Mouse (Mus musculus) naive thymus-derived CD4-positive, alpha-beta T cell, adult 2 months (primary cell): ENCODE data around the gene Cfb.

Experiments used
- DNase-seq: peaks from one replicate; pipeline ENCODE4 v3.0.0-alpha.2; 2011; ENCODE audit warnings: low read depth

The Cfb gene

DNA sequence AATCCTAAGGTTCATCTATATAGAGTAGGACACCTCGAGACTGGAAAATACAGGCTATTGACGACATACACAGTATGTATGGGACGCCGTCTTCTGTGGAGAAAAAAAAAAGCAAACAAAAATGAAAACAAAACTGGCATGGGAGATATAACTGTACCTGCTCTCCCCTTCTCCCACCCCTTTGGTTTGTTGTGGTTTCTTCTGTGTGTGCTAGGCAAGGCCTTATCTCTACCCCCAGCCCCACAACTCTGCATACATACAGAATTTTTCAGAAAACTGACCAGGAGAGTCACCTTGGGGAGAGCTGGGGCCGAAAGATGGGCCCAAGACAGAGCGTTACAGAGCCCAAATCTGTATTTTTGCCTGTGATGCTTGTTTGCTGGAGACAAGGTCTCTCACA lies 22.4 kb upstream of the Cfb start:
- no peak for DNase-seq

DNA sequence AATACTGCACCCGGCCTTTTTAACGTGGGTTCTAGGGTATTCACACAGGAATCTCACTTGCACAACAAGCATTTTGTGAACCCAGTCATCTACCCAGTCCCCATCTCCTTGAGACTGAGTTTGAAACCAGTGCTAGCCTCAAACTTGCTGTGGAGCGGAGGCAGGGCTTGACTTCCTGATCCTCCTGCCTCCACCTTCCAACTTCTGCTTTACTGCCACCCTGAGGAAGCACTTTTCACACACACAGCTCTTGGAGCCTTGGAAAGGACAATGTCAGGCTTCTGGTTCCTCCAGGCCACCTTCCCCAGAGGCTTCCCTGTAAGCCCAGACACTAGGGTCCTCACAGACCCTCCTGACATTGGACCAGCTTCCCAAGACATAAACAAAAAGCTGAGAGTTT lies 21.0 kb upstream of the Cfb start:
- no peak for DNase-seq

DNA sequence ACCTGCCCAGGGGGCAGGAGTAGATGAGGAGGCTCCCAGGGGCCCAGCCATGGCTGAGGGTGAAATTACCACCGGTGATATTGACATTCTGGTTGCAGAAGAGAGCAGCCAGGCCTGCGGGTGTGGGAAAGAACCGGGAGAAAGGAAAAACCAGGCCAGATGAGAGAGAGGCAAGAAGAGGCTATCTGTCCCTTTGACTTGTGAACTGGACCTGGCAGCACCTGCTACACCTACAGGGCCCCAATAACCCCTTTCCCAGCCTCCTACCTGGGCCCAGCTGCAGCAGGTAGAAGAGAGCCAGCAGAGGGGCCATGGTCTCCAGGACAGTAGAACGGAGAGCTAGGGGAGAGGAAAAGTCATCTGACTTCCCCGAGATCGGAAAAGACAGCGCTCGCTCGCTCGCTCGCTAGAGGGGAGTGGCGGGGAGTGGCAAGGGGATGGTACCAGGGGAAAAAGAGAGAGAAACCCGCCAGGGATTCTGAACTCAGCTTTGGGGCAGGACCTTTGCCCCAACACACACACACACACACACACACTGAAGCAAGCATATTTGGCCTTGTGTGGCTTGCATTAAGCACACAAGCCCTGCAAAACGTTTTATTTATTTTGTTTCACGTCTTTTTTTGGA lies 19.5 kb upstream of the Cfb start, which contains the start of gene Gm20547:
Gm20547 (minus strand) TSS at position 360 of the 628 bp plus-strand sequence.
- no peak for DNase-seq

DNA sequence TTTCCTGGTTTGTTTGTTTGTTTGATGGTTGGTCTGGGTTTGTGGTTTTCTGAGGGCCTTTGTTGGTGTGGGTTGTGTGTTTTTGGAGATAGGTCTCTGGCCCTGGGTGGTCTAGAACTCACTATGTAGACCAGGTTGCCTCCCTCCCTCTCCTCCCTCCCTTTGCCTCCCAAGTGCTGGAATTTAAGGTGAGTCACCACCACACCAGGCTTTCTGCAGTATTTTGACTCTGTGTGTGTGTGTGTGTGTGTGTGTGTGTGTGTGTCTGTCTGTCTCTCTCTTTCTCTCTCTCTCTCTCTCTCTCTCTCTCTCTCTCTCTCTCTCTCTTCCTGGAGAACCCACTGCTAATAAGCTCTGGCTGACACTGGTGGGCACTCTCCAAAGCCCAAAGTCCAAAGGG lies 18.8 kb upstream of the Cfb start:
- no peak for DNase-seq

DNA sequence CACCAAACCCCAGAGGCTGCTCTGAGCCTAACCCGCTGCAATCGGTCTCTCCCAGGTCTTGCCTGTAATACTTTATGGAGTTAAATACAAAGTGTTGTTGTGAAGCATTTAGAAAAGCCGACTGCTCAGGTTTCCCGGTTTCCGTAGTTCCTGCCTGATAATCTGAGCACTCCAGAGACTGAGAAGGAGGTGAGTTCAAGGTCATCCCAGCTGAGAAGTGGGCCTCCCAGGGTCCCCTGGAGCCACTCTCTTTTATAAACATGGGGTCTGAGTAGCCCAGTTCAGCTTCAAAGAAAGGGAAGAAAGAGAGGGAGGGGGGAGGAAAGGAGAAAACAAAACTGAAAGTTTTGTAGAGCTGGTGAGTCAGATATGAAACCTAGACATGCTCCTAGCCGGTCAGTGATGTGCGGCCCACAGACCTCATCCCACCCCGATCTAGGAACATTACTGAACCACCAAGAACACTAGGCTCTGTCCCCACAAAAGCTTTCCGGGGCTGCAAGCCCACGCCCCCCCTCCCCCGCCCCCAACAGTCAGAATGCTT lies 17.1 kb upstream of the Cfb start, which contains the start of gene Zbtb12:
Zbtb12 (plus strand) TSS at position 148 of the 544 bp plus-strand sequence.
- peak; percentile 61 for DNase-seq

DNA sequence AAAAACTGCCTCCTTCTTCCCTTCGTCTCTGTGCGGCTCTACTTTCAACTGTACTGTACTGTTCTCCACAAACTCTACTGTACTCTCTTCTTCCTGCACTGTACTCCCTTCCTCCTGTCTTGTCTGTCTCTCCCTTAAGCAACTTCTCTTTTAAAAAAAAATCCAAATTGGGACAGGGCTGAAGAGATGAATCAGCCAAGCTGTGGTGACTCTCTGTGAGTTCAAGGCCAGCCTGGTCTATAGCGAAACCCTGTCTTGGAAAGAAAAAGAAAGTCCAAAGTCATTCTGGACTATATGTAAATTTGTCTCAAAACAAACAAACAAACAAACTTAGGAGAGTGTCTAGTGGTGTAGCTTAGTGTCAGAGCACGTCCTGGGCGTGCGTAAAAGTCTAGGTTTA lies 12.0 kb upstream of the Cfb start:
- DNase-seq, result no peak

GRCm38 (mm10) chr17:34865981-34866380 lies 3.7 kb upstream of the Cfb start:
- DNase-seq, result no peak

DNA sequence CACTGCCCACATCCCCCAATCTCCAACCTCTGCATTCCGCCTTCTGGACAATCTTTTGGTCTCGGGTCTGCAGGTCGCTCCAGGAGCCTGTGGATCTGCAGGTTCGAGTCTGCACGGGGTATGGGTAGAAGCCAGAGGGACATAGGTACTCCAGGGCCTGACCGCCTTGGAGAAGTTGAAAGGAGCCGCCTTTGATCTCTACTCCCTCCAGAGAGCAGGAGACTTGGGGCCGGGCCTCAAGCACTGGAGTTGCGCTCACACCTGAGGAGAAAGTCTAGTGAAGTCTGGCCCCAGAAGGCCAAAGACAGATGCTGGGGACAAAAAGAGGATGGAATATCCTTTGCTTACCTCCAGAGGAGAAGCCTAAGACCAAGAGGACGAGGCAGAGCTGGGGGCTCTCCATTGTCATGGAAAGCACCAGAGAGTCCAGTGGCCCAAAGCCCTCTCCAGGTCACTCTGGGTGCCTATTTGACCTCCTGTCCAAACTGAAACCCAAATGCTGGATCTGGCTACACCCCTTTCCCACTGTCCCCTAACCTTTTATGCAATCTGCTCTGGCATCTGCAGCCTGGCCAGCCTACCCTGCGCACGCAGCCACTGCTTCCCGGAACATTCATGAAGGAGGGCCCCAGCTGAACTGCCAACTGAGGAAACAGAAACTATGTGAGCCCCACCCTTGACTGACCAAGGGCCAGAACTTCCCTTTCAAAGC lies 458 bp downstream of the Cfb start:
- no peak for DNase-seq

GRCm38 (mm10) chr17:34860514-34860913 lies 1.8 kb downstream of the Cfb start:
- no peak for DNase-seq

DNA sequence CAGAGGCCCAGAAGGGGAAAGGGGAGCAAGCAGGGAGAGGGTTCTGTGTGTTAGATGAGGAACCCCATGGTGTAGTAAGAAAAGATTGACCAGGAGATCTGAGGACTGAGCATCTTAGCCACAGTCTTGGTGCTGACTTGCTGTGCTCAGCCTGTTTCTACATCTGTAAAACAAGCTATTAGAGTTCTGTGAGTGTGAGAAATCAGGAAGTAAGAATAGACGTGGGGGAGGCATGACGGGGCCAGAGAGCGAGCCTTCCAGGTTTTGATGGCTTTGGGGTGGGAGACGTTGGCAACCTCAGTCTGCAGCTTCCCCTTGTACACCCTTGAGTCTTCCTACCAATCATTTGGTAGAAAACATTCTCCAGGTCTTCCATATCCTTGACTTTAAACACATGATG lies 3.6 kb downstream of the Cfb start:
- DNase-seq, result no peak

GRCm38 (mm10) chr17:34855825-34856224 lies 6.5 kb downstream of the Cfb start:
- DNase-seq, result peak; percentile 77

DNA sequence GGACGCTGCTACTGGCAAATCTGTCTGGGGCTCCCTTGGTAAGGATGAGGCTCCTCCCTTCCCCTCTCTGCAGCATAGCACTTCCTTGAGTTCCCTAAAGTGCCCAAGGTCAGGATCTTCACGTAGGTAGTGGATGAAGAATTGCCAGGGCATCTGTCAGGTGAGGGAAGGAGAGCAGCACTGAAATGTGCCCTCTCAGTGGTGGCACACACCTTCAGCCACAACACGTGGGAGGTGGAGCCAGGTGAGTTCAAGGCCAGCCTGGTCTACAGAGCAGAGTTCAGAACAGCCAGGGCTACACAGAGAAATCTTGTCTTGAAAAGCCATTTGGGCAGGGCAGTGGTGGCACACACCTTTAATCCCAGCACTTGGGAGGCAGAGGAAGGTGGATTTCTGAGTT lies 7.6 kb downstream of the Cfb start:
- no peak for DNase-seq

DNA sequence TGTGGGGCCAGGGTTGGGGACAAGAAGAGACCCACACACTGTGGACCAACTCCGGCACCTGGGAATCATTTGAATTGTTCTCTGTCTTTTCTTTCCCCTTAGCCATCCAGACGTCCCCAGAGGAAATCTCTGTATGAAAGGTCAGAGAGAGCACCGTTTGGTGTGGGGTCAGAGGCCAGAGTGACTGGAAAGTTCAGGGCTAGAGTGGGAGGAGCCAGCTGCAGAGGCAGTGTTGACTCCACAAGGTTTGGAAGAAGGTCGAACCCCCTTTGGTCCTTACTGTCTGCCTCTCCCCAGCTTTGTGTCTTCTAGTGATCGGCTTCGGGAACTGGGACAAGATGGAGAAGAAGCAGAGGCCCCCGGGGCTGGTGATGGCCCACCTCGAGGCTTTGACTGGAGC lies 8.8 kb downstream of the Cfb start:
- DNase-seq, result no peak

GRCm38 (mm10) chr17:34850517-34851125 lies 11.7 kb downstream of the Cfb start:
- no peak for DNase-seq

- DNase-seq, result peak; percentile 99
Observed at GRCm38 (mm10) chr17:34849722-34850516, 12.4 kb downstream of the Cfb start, which contains the start of the genes Skiv2l and Nelfe. Gene Skiv2l (minus strand): TSS chr17:34850210. Gene Nelfe (plus strand): TSS chr17:34850391.

DNA sequence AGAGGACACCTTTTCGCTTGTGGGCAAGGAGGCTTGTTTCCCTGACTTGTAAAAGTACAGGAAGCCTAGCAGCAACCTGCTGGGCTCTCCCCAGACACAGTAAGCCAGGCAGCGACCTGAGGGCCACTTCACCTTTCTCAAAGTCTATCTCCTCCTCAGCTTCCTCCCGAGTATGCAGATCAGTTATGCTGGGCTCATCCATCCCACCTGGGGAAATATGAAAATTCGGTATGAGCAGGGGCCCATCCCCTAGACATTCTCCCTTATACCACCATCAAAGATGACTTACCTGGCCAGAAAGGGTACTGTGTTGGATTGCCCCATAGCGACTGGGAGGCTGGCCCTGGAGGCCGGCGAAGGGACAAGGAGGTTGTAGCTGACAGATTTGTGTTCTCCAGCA lies 14.7 kb downstream of the Cfb start:
- no peak for DNase-seq

- no peak for DNase-seq
Observed at GRCm38 (mm10) chr17:34847192-34847591, 15.1 kb downstream of the Cfb start.

DNA sequence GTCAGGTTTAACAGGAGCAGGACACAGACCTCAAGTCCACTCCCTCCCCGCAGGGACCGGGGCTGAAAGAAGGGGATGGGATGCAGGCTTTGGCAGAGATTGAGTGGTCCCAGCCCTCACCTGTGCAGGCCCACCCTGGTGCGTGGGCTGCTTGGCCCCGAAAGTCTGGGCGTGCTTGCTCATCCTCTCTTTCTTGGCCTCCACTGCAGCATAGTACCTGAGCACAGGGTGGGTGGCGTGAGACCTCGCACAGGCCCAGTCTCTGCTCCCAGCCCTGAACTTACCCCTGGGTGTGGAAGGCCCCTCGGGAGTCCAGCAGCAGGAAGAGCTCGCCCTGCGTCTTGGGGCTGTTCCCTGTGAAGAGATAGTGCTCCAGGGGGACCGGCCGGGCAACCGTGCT lies 17.4 kb downstream of the Cfb start:
- no peak for DNase-seq

DNA sequence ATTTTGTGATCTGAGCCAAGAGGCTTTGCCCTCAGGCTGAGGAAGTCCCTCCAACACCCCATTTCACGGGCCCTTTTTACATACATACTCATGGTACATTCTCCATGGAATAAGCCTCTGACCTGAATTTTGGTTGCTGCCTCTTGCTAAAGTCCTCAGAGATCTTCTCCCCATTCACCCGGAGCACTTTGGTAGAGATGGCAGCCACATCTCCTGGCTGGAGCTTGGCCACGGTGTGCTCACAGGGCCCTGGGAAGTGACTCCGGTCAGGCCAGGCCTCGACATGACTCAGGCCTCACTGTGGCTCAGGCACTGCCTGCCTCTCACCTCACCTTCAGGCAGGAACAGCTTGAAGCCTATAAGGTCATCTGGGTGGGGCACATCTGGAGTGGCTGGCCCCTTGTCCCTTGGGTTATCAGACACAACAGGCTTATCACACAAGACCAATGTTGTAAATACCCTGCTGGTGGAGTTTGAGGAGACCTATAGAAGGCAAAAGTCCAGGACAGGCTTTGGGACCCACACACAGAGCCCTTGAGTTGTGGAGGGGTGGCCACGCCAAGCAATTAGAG lies 21.5 kb downstream of the Cfb start:
- no peak for DNase-seq

- DNase-seq, result no peak
Observed at GRCm38 (mm10) chr17:34838785-34839184, 23.5 kb downstream of the Cfb start.

- DNase-seq, result peak; percentile 32
Observed at GRCm38 (mm10) chr17:34837464-34838324, 24.6 kb downstream of the Cfb start.
